Mouse (Mus musculus) ovary, adult 18-20 months (tissue): Measurements from ENCODE around the gene Cbx4.
"Not testable (repeated sequence)": the region's sequence is repeated elsewhere in the genome, so short reads cannot be mapped to it uniquely, and the experiment has no call there.

Source experiments
- DNase-seq: peaks from one replicate; pipeline ENCODE4 v3.0.0; 2022; ENCODE audit warnings: low spot score, mixed read lengths

The Cbx4 gene

GRCm38 (mm10) chr11:119109415-119110071 is 23.5 kb upstream of the Cbx4 start:
- DNase-seq: no peak

GRCm38 (mm10) chr11:119108573-119109263 is 22.7 kb upstream of the Cbx4 start:
- no peak for DNase-seq

- no peak for DNase-seq
These were observed 20.3 kb upstream of the Cbx4 start for GRCm38 (mm10) chr11:119106289-119106688.

GRCm38 (mm10) chr11:119105748-119106147 is 19.7 kb upstream of the Cbx4 start:
- no peak for DNase-seq

GRCm38 (mm10) chr11:119105071-119105609 is 19.1 kb upstream of the Cbx4 start:
- no peak for DNase-seq

- no peak for DNase-seq
These were observed 18.0 kb upstream of the Cbx4 start for GRCm38 (mm10) chr11:119103991-119104390.

GRCm38 (mm10) chr11:119100355-119100754 is 14.3 kb upstream of the Cbx4 start:
- DNase-seq: not testable (repeated sequence)

GRCm38 (mm10) chr11:119098202-119098601 is 12.2 kb upstream of the Cbx4 start:
- no peak for DNase-seq

GRCm38 (mm10) chr11:119095441-119095840 is 9.4 kb upstream of the Cbx4 start:
- DNase-seq: no peak

- DNase-seq: no peak
These were observed 7.3 kb upstream of the Cbx4 start for GRCm38 (mm10) chr11:119093322-119093721.

GRCm38 (mm10) chr11:119092286-119092685 is 6.3 kb upstream of the Cbx4 start:
- DNase-seq: no peak

- no peak for DNase-seq
These were observed 5.6 kb upstream of the Cbx4 start for GRCm38 (mm10) chr11:119091598-119091991.

- DNase-seq: peak; percentile 61
These were observed 5.1 kb upstream of the Cbx4 start for GRCm38 (mm10) chr11:119090961-119091597.

GRCm38 (mm10) chr11:119090076-119090960 is 4.3 kb upstream of the Cbx4 start:
- no peak for DNase-seq

GRCm38 (mm10) chr11:119089235-119090075 is 3.4 kb upstream of the Cbx4 start:
- DNase-seq: no peak

GRCm38 (mm10) chr11:119088391-119089234 is 2.6 kb upstream of the Cbx4 start:
- DNase-seq: no peak

GRCm38 (mm10) chr11:119087301-119088082 is 1.5 kb upstream of the Cbx4 start:
- DNase-seq: no peak

GRCm38 (mm10) chr11:119085279-119086062 is 550 bp downstream of the Cbx4 start:
- DNase-seq: peak; percentile 54
